ENCODE assay signal across 9 mouse cellular contexts in the genomic region with DNA sequence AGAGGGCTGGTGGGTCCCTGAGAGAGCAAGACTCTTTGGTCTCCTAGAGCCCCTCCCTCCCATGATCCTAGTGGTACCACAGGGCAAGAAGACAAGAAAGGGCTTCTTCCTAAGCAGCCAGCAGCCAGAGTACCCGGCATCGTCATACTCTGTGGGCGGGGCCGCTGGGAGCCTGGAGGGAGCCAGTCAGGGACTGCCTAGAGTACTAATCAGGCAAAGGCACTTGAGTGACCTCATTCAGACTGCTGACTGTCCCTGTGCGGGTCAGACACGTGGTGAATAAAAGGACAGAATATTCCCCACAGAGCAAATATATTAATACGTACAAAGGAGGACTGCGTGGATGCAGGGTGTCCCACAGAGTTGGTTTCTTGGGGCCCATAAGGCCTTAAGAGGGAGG. TPM values are rescaled to one million over a fixed set of nuclear protein-coding genes. Genes with fewer than 3 reads are reported as not detected.
DNase-seq lines count a peak whose midpoint lies in the region; ATAC-seq and TF ChIP-seq lines count a peak whose summit lies in the region.
"Had no signal": no experiment of that assay in that cellular context is flagged by ENCODE, and none has a peak within 500 bp of the region (broad histone marks: within the 10 kb centered on the region; RNA-seq: fewer than 3 reads in every experiment).

No protein-coding gene starts in this region.

- H3K4me1 ChIP-seq in midbrain, embryonic 12.5 days = no peaks in the 10 kb centered on the region
- H3K4me1 ChIP-seq in midbrain, embryonic 11.5 days (ENCODE audit: control insufficient read depth, insufficient read depth, low read length) = no peaks in the 10 kb centered on the region
- no peaks in the 10 kb centered on the region for H3K4me1 ChIP-seq in midbrain, postnatal 0 days (ENCODE audit: insufficient read depth, low read length)

- TF ChIP-seq CTCF in midbrain, postnatal 0 days (IDR thresholded peaks at IDR 0.05) = no peak

- peak overlapping the region; percentile 15; the same call in 1 of the 2 replicates for H3K27ac ChIP-seq in midbrain, embryonic 12.5 days (replicated peaks)
- H3K27ac ChIP-seq in midbrain, embryonic 11.5 days (ENCODE audit: low read depth, low read length) = no peak overlapping the region
- H3K27ac ChIP-seq in midbrain, postnatal 0 days (ENCODE audit: low read depth, low read length) = peak overlapping the region; percentile 78

- 0 out of 2 replicates have a peak, but pooled peaks have one; percentile 24 for ATAC-seq in midbrain, embryonic 12.5 days (ENCODE audit: low FRiP score, low read depth)
- ATAC-seq in midbrain, embryonic 11.5 days (ENCODE audit: low FRiP score) = no peak
- ATAC-seq in midbrain, postnatal 0 days (ENCODE audit: low FRiP score) = peak; percentile 71

- no peaks in the 10 kb centered on the region for H3K27me3 ChIP-seq in midbrain, embryonic 12.5 days
- H3K27me3 ChIP-seq in midbrain, embryonic 11.5 days (ENCODE audit: control insufficient read depth, insufficient read depth, low read length) = no peaks in the 10 kb centered on the region
- H3K27me3 ChIP-seq in midbrain, postnatal 0 days (ENCODE audit: insufficient read depth, low read length) = no peaks in the 10 kb centered on the region

- H3K9ac ChIP-seq in midbrain, embryonic 12.5 days (replicated peaks) = no peak overlapping the region
- H3K9ac ChIP-seq in midbrain, embryonic 11.5 days (ENCODE audit: low read length) = no peak overlapping the region
- no peak overlapping the region for H3K9ac ChIP-seq in midbrain, postnatal 0 days (replicated peaks; ENCODE audit: low read length, poor library complexity, severe bottlenecking)

- DNase-seq in cerebellum, postnatal 10 days = peak; percentile 61 to 70
- no peak for DNase-seq in cerebellum, adult 9-11 months
- DNase-seq in midbrain, embryonic 11.5 days (ENCODE audit: low spot score, missing footprints) = no peak
- DNase-seq in heart, postnatal 10 days = peak; percentile 87 to 91
- DNase-seq in midbrain, postnatal 0 days (ENCODE audit: low spot score) = peak; percentile 73
- DNase-seq in thymus, postnatal 10 days (ENCODE audit: low spot score in 2 of 2) = no peak
- no peak for DNase-seq in cerebellum, postnatal 36 days

- H3K36me3 ChIP-seq in midbrain, embryonic 12.5 days = peaks cover 74% of the 10 kb centered on the region
- H3K36me3 ChIP-seq in midbrain, embryonic 11.5 days (ENCODE audit: control insufficient read depth, insufficient read depth, low read length) = peaks cover 28% of the 10 kb centered on the region
- peaks cover 64% of the 10 kb centered on the region for H3K36me3 ChIP-seq in midbrain, postnatal 0 days (ENCODE audit: insufficient read depth, low read length)

- no peak overlapping the region for H3K4me3 ChIP-seq in midbrain, embryonic 12.5 days
- no peak overlapping the region for H3K4me3 ChIP-seq in midbrain, embryonic 11.5 days (ENCODE audit: low read depth, low read length)
- no peak overlapping the region for H3K4me3 ChIP-seq in midbrain, postnatal 0 days (ENCODE audit: low read depth, low read length)
- H3K4me3 ChIP-seq: myocyte had no signal

- H3K4me2 ChIP-seq in midbrain, embryonic 12.5 days (replicated peaks) = no peak overlapping the region
- H3K4me2 ChIP-seq in midbrain, embryonic 11.5 days = no peak overlapping the region
- H3K4me2 ChIP-seq in midbrain, postnatal 0 days (ENCODE audit: low read depth, low read length, poor library complexity, severe bottlenecking) = no peak overlapping the region

- H3K9me3 ChIP-seq in midbrain, embryonic 12.5 days = no peaks in the 10 kb centered on the region
- H3K9me3 ChIP-seq in midbrain, embryonic 11.5 days (ENCODE audit: control insufficient read depth, low read length) = no peaks in the 10 kb centered on the region
- no peaks in the 10 kb centered on the region for H3K9me3 ChIP-seq in midbrain, postnatal 0 days (ENCODE audit: low read length)

- intact Hi-C loops in heart, postnatal 10 days (cut with DNase I) = loop anchor here (5.0 to 10.0 kb wide), 2 partner anchors 78 to 235 kb away; a partner anchor contains a TSS

- 60% methylated on average over 8 of the region's 8 CpGs for WGBS in midbrain, embryonic 12.5 days
- 65% methylated on average over 8 of the region's 8 CpGs for WGBS in midbrain, embryonic 11.5 days
- WGBS in midbrain, postnatal 0 days = 48% methylated on average over 8 of the region's 8 CpGs

RNA-seq across cellular contexts. Expression of a gene that starts 14.1 kb away (rescaled TPM):
- polyA plus RNA-seq in midbrain, embryonic 12.5 days (2016; fragmentation: Nextera tagmentation; extraction: Ambion mirVana) = 128 and 129 TPM in 2 replicates
- 46.2 and 53.3 TPM in 2 replicates for polyA plus RNA-seq in midbrain, embryonic 11.5 days (2014; fragmentation: Nextera tagmentation; extraction: Ambion mirVana)
- 100 to 1,000 TPM; 168 to 234 TPM for total RNA-seq in heart, postnatal 10 days (2021)
- total RNA-seq in midbrain, postnatal 0 days (2014; rRNA removed) = 286 and 298 TPM in 2 replicates
- 162 and 163 TPM in 2 replicates for polyA plus RNA-seq in midbrain, postnatal 0 days (2015; fragmentation: Nextera tagmentation; extraction: Ambion mirVana)

RNA-seq across cellular contexts. Expression of a gene that starts 22.5 kb away (rescaled TPM):
- polyA plus RNA-seq in midbrain, embryonic 12.5 days (2016; fragmentation: Nextera tagmentation; extraction: Ambion mirVana) = 34.4 and 35.2 TPM in 2 replicates
- polyA plus RNA-seq in midbrain, embryonic 11.5 days (2014; fragmentation: Nextera tagmentation; extraction: Ambion mirVana) = 29.5 and 35.0 TPM in 2 replicates
- 10 to 100 TPM; 14.8 to 16.3 TPM for total RNA-seq in heart, postnatal 10 days (2021)
- total RNA-seq in midbrain, postnatal 0 days (2014; rRNA removed) = 27.4 and 34.3 TPM in 2 replicates
- polyA plus RNA-seq in midbrain, postnatal 0 days (2015; fragmentation: Nextera tagmentation; extraction: Ambion mirVana) = 24.1 and 26.0 TPM in 2 replicates

RNA-seq across cellular contexts. Expression of a gene that starts 31.3 kb away (rescaled TPM):
- 2.0 and 2.1 TPM in 2 replicates for polyA plus RNA-seq in midbrain, embryonic 12.5 days (2016; fragmentation: Nextera tagmentation; extraction: Ambion mirVana)
- polyA plus RNA-seq in midbrain, embryonic 11.5 days (2014; fragmentation: Nextera tagmentation; extraction: Ambion mirVana) = 0.99 and 1.1 TPM in 2 replicates
- 1 to 10 TPM; 1.2 to 1.3 TPM for total RNA-seq in heart, postnatal 10 days (2021)
- total RNA-seq in midbrain, postnatal 0 days (2014; rRNA removed) = 7.0 and 11.9 TPM in 2 replicates
- polyA plus RNA-seq in midbrain, postnatal 0 days (2015; fragmentation: Nextera tagmentation; extraction: Ambion mirVana) = 1.4 and 1.6 TPM in 2 replicates

RNA-seq across cellular contexts. Expression of a gene that starts 35.0 kb away (rescaled TPM):
- 0.08 and 0.12 TPM in 2 replicates for polyA plus RNA-seq in midbrain, embryonic 12.5 days (2016; fragmentation: Nextera tagmentation; extraction: Ambion mirVana)
- polyA plus RNA-seq in midbrain, embryonic 11.5 days (2014; fragmentation: Nextera tagmentation; extraction: Ambion mirVana) = 0.05 and 0.10 TPM in 2 replicates
- total RNA-seq in heart, postnatal 10 days (2021) = under 1 TPM; 0.05 to 0.22 TPM
- total RNA-seq in midbrain, postnatal 0 days (2014; rRNA removed) = 2.8 and 3.7 TPM in 2 replicates
- 0.16 and 0.23 TPM in 2 replicates for polyA plus RNA-seq in midbrain, postnatal 0 days (2015; fragmentation: Nextera tagmentation; extraction: Ambion mirVana)

RNA-seq across cellular contexts. Expression of a gene that starts 51.1 kb away (rescaled TPM):
- 36.9 and 41.5 TPM in 2 replicates for polyA plus RNA-seq in midbrain, embryonic 12.5 days (2016; fragmentation: Nextera tagmentation; extraction: Ambion mirVana)
- 22.3 and 22.5 TPM in 2 replicates for polyA plus RNA-seq in midbrain, embryonic 11.5 days (2014; fragmentation: Nextera tagmentation; extraction: Ambion mirVana)
- 10 to 100 TPM; 13.0 to 15.5 TPM for total RNA-seq in heart, postnatal 10 days (2021)
- total RNA-seq in midbrain, postnatal 0 days (2014; rRNA removed) = 44.7 and 66.4 TPM in 2 replicates
- polyA plus RNA-seq in midbrain, postnatal 0 days (2015; fragmentation: Nextera tagmentation; extraction: Ambion mirVana) = 27.8 and 29.1 TPM in 2 replicates

Comparison
In these comparisons a context has a peak if more than half of its experiments do, and no peak if none do; other contexts are left out.
1. DNase-seq: peak in cerebellum, postnatal 10 days (2 of 2), heart, postnatal 10 days (2 of 2) and midbrain, postnatal 0 days (single experiment); none in cerebellum, adult 9-11 months (single experiment), midbrain, embryonic 11.5 days (single experiment), thymus, postnatal 10 days (0 of 2) and cerebellum, postnatal 36 days (0 of 2).